ENCODE assay signal across 13 mouse cellular contexts in genomic region chr19:24415778-24416621, GRCm38 (mm10).
DNase-seq lines count a peak whose midpoint lies in the region; ATAC-seq lines count a peak whose summit lies in the region.
"Had no signal": no experiment of that assay in that cellular context is flagged by ENCODE, and none has a peak within 500 bp of the region (broad histone marks: within the 10 kb centered on the region; RNA-seq: fewer than 3 reads in every experiment).

No protein-coding gene starts in this region.

- H3K27ac ChIP-seq in forebrain, embryonic 15.5 days (replicated peaks) = no peak overlapping the region
- no peak overlapping the region for H3K27ac ChIP-seq in forebrain, embryonic 11.5 days (ENCODE audit: low read depth, low read length)
- 0 out of 2 replicates have a peak overlapping the region, but pooled peaks have one; percentile 19 for H3K27ac ChIP-seq in midbrain, embryonic 10.5 days (replicated peaks)
- H3K27ac ChIP-seq in midbrain, embryonic 11.5 days (ENCODE audit: low read depth, low read length) = no peak overlapping the region
- H3K27ac ChIP-seq in midbrain, embryonic 13.5 days = no peak overlapping the region
- H3K27ac ChIP-seq: limb, embryonic 12.5 days; lung, embryonic 15.5 days had no signal

- no peaks in the 10 kb centered on the region for H3K27me3 ChIP-seq in forebrain, embryonic 15.5 days
- no peaks in the 10 kb centered on the region for H3K27me3 ChIP-seq in forebrain, embryonic 11.5 days (ENCODE audit: control insufficient read depth, insufficient read depth, low read length)
- H3K27me3 ChIP-seq in midbrain, embryonic 10.5 days (ENCODE audit: low read depth, poor library complexity, severe bottlenecking) = no peaks in the 10 kb centered on the region
- no peaks in the 10 kb centered on the region for H3K27me3 ChIP-seq in midbrain, embryonic 11.5 days (ENCODE audit: control insufficient read depth, insufficient read depth, low read length)
- H3K27me3 ChIP-seq in midbrain, embryonic 13.5 days = no peaks in the 10 kb centered on the region
- H3K27me3 ChIP-seq: limb, embryonic 12.5 days; lung, embryonic 15.5 days had no signal

- no peak overlapping the region for H3K4me3 ChIP-seq in forebrain, embryonic 15.5 days
- no peak overlapping the region for H3K4me3 ChIP-seq in forebrain, embryonic 11.5 days (ENCODE audit: low read depth, low read length)
- no peak overlapping the region for H3K4me3 ChIP-seq in midbrain, embryonic 10.5 days
- H3K4me3 ChIP-seq in midbrain, embryonic 11.5 days (ENCODE audit: low read depth, low read length) = no peak overlapping the region
- no peak overlapping the region for H3K4me3 ChIP-seq in midbrain, embryonic 13.5 days (replicated peaks)
- H3K4me3 ChIP-seq: limb, embryonic 12.5 days; lung, embryonic 15.5 days had no signal

- ATAC-seq in forebrain, embryonic 15.5 days (replicated peaks) = peak; percentile 55; the same call in 1 of the 2 replicates
- no peak for ATAC-seq in forebrain, embryonic 11.5 days (replicated peaks; ENCODE audit: low FRiP score)
- no peak for ATAC-seq in midbrain, embryonic 11.5 days (ENCODE audit: low FRiP score)
- peak; percentile 58; the same call in 1 of the 2 replicates for ATAC-seq in midbrain, embryonic 13.5 days

- H3K4me1 ChIP-seq in forebrain, embryonic 15.5 days = 0 out of 2 replicates have a peak, but pooled peaks cover 10% of the 10 kb centered on the region
- H3K4me1 ChIP-seq in forebrain, embryonic 11.5 days (replicated peaks; ENCODE audit: control insufficient read depth, insufficient read depth, low read length) = no peaks in the 10 kb centered on the region
- H3K4me1 ChIP-seq in midbrain, embryonic 10.5 days = 0 out of 2 replicates have a peak, but pooled peaks cover 4% of the 10 kb centered on the region
- no peaks in the 10 kb centered on the region for H3K4me1 ChIP-seq in midbrain, embryonic 11.5 days (ENCODE audit: control insufficient read depth, insufficient read depth, low read length)
- peaks cover 6% of the 10 kb centered on the region; the same call in 1 of the 2 replicates for H3K4me1 ChIP-seq in midbrain, embryonic 13.5 days (replicated peaks)
- H3K4me1 ChIP-seq: limb, embryonic 12.5 days; lung, embryonic 15.5 days had no signal

- H3K9me3 ChIP-seq in forebrain, embryonic 15.5 days = no peaks in the 10 kb centered on the region
- no peaks in the 10 kb centered on the region for H3K9me3 ChIP-seq in forebrain, embryonic 11.5 days (ENCODE audit: control insufficient read depth, low read length)
- no peaks in the 10 kb centered on the region for H3K9me3 ChIP-seq in midbrain, embryonic 10.5 days (replicated peaks)
- H3K9me3 ChIP-seq in midbrain, embryonic 11.5 days (ENCODE audit: control insufficient read depth, low read length) = no peaks in the 10 kb centered on the region
- H3K9me3 ChIP-seq in midbrain, embryonic 13.5 days = no peaks in the 10 kb centered on the region
- H3K9me3 ChIP-seq: limb, embryonic 12.5 days; lung, embryonic 15.5 days had no signal

- H3K36me3 ChIP-seq in forebrain, embryonic 15.5 days = no peaks in the 10 kb centered on the region
- no peaks in the 10 kb centered on the region for H3K36me3 ChIP-seq in forebrain, embryonic 11.5 days (ENCODE audit: control insufficient read depth, insufficient read depth, low read length)
- H3K36me3 ChIP-seq in midbrain, embryonic 10.5 days = no peaks in the 10 kb centered on the region
- H3K36me3 ChIP-seq in midbrain, embryonic 11.5 days (ENCODE audit: control insufficient read depth, insufficient read depth, low read length) = no peaks in the 10 kb centered on the region
- no peaks in the 10 kb centered on the region for H3K36me3 ChIP-seq in midbrain, embryonic 13.5 days
- H3K36me3 ChIP-seq: limb, embryonic 12.5 days; lung, embryonic 15.5 days had no signal

- 71% methylated on average over 8 of the region's 8 CpGs for WGBS in forebrain, embryonic 15.5 days
- WGBS in forebrain, embryonic 11.5 days = 81% methylated on average over 8 of the region's 8 CpGs
- WGBS in midbrain, embryonic 10.5 days = 87% methylated on average over 8 of the region's 8 CpGs
- 84% methylated on average over 8 of the region's 8 CpGs for WGBS in midbrain, embryonic 11.5 days
- WGBS in midbrain, embryonic 13.5 days = 80% methylated on average over 8 of the region's 8 CpGs

- DNase-seq in forebrain, embryonic 11.5 days (ENCODE audit: low spot score) = no peak
- no peak for DNase-seq in midbrain, embryonic 10.5 days (ENCODE audit: low spot score)
- DNase-seq in midbrain, embryonic 11.5 days (ENCODE audit: low spot score, missing footprints) = no peak
- DNase-seq in thymus, postnatal 10 days (ENCODE audit: low spot score in 2 of 2) = peak; percentile 35 to 54
- no peak for DNase-seq in kidney, adult 18-20 months
- no peak for DNase-seq in adrenal gland, postnatal 36 days
- DNase-seq: adrenal gland, postnatal 25 days; cerebellum, adult 8-10 months; heart, postnatal 36 days had no signal

- H3K4me2 ChIP-seq in forebrain, embryonic 15.5 days (replicated peaks) = no peak overlapping the region
- H3K4me2 ChIP-seq in forebrain, embryonic 11.5 days (ENCODE audit: low read depth, low read length, severe bottlenecking) = no peak overlapping the region
- H3K4me2 ChIP-seq in midbrain, embryonic 11.5 days = no peak overlapping the region
- no peak overlapping the region for H3K4me2 ChIP-seq in midbrain, embryonic 13.5 days (replicated peaks)
- H3K4me2 ChIP-seq: limb, embryonic 12.5 days; lung, embryonic 15.5 days had no signal

- no peak overlapping the region for H3K9ac ChIP-seq in forebrain, embryonic 15.5 days (replicated peaks)
- H3K9ac ChIP-seq in forebrain, embryonic 11.5 days (ENCODE audit: low read length) = no peak overlapping the region
- H3K9ac ChIP-seq in midbrain, embryonic 11.5 days (ENCODE audit: low read length) = no peak overlapping the region
- H3K9ac ChIP-seq in midbrain, embryonic 13.5 days (replicated peaks) = no peak overlapping the region
- H3K9ac ChIP-seq: limb, embryonic 12.5 days; lung, embryonic 15.5 days had no signal

Comparison
In these comparisons a context has a peak if more than half of its experiments do, and no peak if none do; other contexts are left out.
1. ATAC-seq: peak in forebrain, embryonic 15.5 days (single experiment) and midbrain, embryonic 13.5 days (single experiment); none in forebrain, embryonic 11.5 days (single experiment) and midbrain, embryonic 11.5 days (single experiment).
2. DNase-seq: peak in thymus, postnatal 10 days (2 of 2); none in forebrain, embryonic 11.5 days (single experiment), midbrain, embryonic 10.5 days (single experiment), midbrain, embryonic 11.5 days (single experiment), kidney, adult 18-20 months (single experiment) and adrenal gland, postnatal 36 days (0 of 2).